Mouse (Mus musculus): ENCODE results near the gene Gm7876. TPM values are rescaled to one million over a fixed set of nuclear protein-coding genes. Genes with fewer than 3 reads are reported as not detected.

Gm7876 gene
- not detected for polyA plus RNA-seq (2017; shearing (Covaris generic))

GRCm38 (mm10) chr14:4708938-4709337, at the start of gene Gm7876:
Gm7876 (plus strand) TSS chr14:4709238.

GRCm38 (mm10) chr14:4663892-4664291, 45.1 kb upstream of the Gm7876 start, which contains the start of gene Gm3239:
Gm3239 (plus strand) TSS chr14:4664192.

GRCm38 (mm10) chr14:4726038-4726880, 17.2 kb downstream of the Gm7876 start, which contains the start of gene Gm3252:
Gm3252 (plus strand) TSS chr14:4726775.

Other genes with a start within 250 kb of the Gm7876 start
- not detected for gene Gm3182, start 227.5 kb upstream of the Gm7876 start, polyA plus RNA-seq (2017; shearing (Covaris generic))
- gene Gm3047, start 153.8 kb upstream of the Gm7876 start, polyA plus RNA-seq (2017; shearing (Covaris generic)) = not detected
- gene Gm8159, start 76.9 kb upstream of the Gm7876 start, polyA plus RNA-seq (2017; shearing (Covaris generic)) = not detected
- gene Gm3239, start 45.0 kb upstream of the Gm7876 start, polyA plus RNA-seq (2017; shearing (Covaris generic)) = not detected
- gene Gm3252, start 17.5 kb downstream of the Gm7876 start, polyA plus RNA-seq (2017; shearing (Covaris generic)) = 9.1 TPM
- gene Gm9602, start 67.1 kb downstream of the Gm7876 start, polyA plus RNA-seq (2017; shearing (Covaris generic)) = not detected
- not detected for gene Gm3269, start 128.9 kb downstream of the Gm7876 start, polyA plus RNA-seq (2017; shearing (Covaris generic))
- 2.8 TPM for gene Gm3264, start 146.3 kb downstream of the Gm7876 start, polyA plus RNA-seq (2017; shearing (Covaris generic))
- not detected for gene Gm3278, start 183.2 kb downstream of the Gm7876 start, polyA plus RNA-seq (2017; shearing (Covaris generic))